Mouse (Mus musculus) CD4-positive, CD25-positive, alpha-beta regulatory T cell (primary cell): ENCODE data around the gene Dcaf12l1. TPM values are rescaled to one million over a fixed set of nuclear protein-coding genes. Genes with fewer than 3 reads are reported as not detected.

Experiments used
- polyA plus RNA-seq: library from polyadenylated mRNA; unstranded; fragments of 100-300 nt; shearing (Covaris generic); gene quantifications from one replicate; pipeline ENCODE4 v1.2.1, GENCODE M21; 2017

The Dcaf12l1 gene
- polyA plus RNA-seq = 0.08 TPM

DNA sequence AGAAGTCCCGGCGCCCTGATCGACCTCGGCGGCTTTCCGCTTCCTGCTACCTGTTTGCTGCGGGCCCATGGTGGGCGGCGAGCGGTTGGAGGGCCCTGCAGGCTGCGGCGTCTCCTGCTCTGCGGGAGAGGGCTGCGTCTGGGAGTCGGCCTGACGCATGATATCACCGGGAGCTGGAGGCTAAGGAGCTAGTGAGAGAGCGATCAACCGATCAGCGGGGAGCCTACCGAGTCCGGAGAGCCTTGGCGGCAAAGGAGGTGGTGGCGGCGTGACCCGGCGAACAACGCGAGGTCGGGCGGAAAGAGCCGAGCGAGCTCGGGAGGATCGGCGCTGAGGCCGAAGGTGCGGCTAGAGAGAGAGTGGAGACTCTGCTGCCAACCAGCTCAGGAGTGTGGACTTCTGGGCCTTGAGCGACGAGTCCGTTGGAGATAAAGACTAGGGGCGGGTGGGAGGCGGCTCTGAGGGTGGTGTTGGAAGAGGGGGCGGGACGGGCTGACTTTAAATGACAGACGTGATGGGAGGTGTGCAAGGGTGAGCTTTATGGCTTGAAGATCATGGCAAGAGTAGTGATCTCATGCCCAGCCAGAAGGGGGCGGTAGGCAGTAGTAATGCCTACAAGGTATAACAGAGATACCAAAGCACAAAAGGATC lies at the start of gene Dcaf12l1:
TSS of gene Dcaf12l1 (minus strand) at position 437 of the 651 bp plus-strand sequence.

